Mouse (Mus musculus) CD8-positive naive resting alpha-beta T cell, adult 57 days (primary cell): ENCODE measurements around the gene Pex13. TPM values are rescaled to one million over a fixed set of nuclear protein-coding genes. Genes with fewer than 3 reads are reported as not detected.

Experiments used
- total RNA-seq: library from RNA; stranded (reverse); gene quantifications from one replicate; pipeline ENCODE4 v1.2.4, GENCODE M21; 2023

The Pex13 gene
- total RNA-seq: 20.1 TPM

DNA sequence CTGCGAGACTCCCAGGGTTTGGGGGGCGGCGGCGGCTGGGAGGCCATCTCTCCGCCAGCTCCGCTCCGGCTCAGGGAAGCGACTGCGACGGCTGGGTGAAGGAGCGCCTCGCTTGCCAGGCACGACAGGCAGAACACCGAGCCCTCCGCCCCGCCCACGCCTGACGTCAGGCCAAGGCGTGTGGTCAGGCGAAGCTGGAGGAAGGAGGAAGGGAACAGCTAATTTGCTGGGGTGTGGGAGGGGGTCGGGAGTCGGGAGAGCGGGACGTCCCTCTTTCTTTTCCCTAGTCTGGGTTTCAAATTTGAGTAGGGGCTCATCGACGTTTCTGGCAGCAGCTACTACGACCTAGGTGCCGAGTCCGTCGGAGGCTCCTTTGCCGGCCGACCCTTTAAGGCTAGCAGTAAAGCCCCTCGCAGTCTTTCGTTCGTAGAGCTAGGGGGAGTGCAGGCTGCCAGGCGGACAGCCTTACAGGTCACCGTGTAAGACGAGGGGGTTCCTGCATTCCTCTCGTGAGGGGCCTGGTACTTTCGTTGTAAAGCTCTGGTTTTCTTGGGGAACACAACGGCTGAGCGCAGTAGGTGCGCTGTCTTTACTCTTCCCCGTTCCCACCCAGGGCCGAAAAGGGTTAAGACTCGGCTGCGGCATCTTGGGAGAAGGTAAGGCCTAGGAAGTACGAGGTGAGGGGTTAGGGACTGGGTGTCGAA is at the start of gene Pex13:
Gene Pex13 (minus strand): TSS at position 162 of the 704 bp plus-strand sequence.

GRCm38 (mm10) chr11:23665311-23665786 is 410 bp downstream of the Pex13 start, which contains the start of gene Pus10:
Gene Pus10 (plus strand): TSS chr11:23665674.

DNA sequence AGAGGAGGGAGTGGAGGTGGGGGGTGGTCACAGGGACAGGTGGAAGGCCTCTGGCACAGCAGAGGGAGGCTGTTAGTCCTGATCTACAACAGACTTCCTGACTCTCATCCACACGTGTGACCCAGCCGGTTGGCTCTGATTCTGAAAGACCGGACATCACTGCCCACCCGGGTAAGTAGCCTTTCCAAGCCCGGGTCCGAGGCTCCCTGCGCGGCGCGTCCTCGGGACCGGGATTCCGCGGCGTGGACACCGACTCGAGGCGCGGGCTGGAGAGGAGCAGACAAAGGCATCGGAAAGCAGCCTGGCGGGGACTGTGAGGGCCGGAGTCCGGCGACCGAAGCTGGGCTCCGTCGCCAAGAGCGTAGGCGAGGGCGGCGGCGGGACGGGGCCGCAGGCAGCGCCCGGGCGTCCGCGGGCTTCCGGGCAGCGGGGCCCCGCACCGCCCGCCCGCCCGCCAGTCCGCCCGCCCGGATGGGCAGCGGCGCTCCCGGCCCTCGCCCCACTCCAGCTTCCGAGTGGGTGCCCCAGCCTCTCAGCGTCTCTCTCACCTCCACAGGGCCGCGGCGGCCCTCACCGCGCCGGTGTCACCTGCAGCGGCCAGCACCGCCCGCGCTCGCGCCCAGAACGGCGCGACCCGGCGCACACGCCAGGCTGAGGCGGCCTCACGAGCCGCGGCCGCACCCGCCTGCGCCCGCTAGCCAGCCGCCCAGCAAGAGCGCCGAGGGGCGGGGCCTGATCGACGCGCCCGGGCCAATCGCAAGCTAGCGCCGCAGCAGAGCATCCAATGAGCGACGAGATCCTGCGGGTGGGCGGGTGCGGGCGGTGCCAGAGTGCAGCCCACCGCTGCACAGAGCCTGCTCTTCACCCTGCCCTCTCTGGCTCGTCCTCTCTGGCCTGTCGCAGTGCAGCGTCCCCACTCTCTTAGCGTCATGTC is 32.5 kb downstream of the Pex13 start, which contains the start of gene 0610010F05Rik:
Gene 0610010F05Rik (minus strand): TSS at position 695 of the 934 bp plus-strand sequence.

Other genes starting within 250 kb of the Pex13 start
- gene Ahsa2, start 167.9 kb downstream of the Pex13 start, total RNA-seq: 45.4 TPM
- gene 1700093K21Rik, start 144.8 kb downstream of the Pex13 start, total RNA-seq: not detected
- 4.6 TPM for gene 0610010F05Rik, start 32.3 kb downstream of the Pex13 start, total RNA-seq
- gene Pus10, start 285 bp downstream of the Pex13 start, total RNA-seq: 21.0 TPM
- 47.2 TPM for gene Rel, start 105.0 kb upstream of the Pex13 start, total RNA-seq
- gene Papolg, start 229.3 kb upstream of the Pex13 start, total RNA-seq: 33.6 TPM